Mouse (Mus musculus): ENCODE results near the gene Slc25a15.

DNA sequence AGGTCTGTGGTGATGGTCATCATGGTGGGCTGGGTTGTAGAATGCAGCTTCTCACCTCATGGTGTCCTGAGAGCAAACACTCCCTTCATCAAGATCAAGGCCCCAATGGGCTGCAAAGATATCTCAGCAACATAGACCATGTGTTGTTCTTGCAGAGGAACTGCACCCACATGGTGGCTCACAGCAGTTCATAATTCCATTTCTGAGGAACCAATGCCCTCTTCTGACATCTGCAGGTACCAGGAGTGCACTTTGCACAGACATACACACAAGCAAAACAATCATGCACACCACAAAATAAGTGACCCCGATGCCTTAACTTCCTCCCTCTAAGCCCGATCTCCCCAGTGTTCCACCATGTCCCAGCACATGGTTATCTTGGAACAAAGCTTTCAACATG is 4.8 kb upstream of the Slc25a15 start:
- TF ChIP-seq CTCF (IDR thresholded peaks at IDR 0.05) (no peak), EP300 (IDR thresholded peaks at IDR 0.05) (no peak)
